Mouse (Mus musculus): ENCODE measurements around the gene Elovl5. TPM values are rescaled to one million over a fixed set of nuclear protein-coding genes. Genes with fewer than 3 reads are reported as not detected.

Elovl5 gene
- total RNA-seq, 4 experiments from 2014 or later, result 26.6 to 33.0 (median 29.9) TPM

- DNase-seq (ENCODE audit: low spot score), result no peak
These were observed 11.6 kb downstream of the Elovl5 start for GRCm38 (mm10) chr9:77928769-77929168.

GRCm38 (mm10) chr9:77929296-77929695, 12.1 kb downstream of the Elovl5 start:
- DNase-seq (ENCODE audit: low spot score), result no peak

GRCm38 (mm10) chr9:77930036-77930859, 13.1 kb downstream of the Elovl5 start:
- no peak for DNase-seq (ENCODE audit: low spot score)

GRCm38 (mm10) chr9:77930860-77931184, 13.7 kb downstream of the Elovl5 start:
- DNase-seq (ENCODE audit: low spot score), result no peak

GRCm38 (mm10) chr9:77931740-77932139, 14.6 kb downstream of the Elovl5 start:
- no peak for DNase-seq (ENCODE audit: low spot score)

GRCm38 (mm10) chr9:77935818-77936611, 18.9 kb downstream of the Elovl5 start:
- DNase-seq (ENCODE audit: low spot score), result no peak

GRCm38 (mm10) chr9:77937875-77938274, 20.7 kb downstream of the Elovl5 start:
- no peak for DNase-seq (ENCODE audit: low spot score)

GRCm38 (mm10) chr9:77938761-77939553, 21.8 kb downstream of the Elovl5 start:
- DNase-seq (ENCODE audit: low spot score), result peak; percentile 56

GRCm38 (mm10) chr9:77939554-77939920, 22.4 kb downstream of the Elovl5 start:
- DNase-seq (ENCODE audit: low spot score), result no peak

GRCm38 (mm10) chr9:77941058-77941457, 23.9 kb downstream of the Elovl5 start:
- no peak for DNase-seq (ENCODE audit: low spot score)

- DNase-seq (ENCODE audit: low spot score), result no peak
These were observed 24.7 kb downstream of the Elovl5 start for GRCm38 (mm10) chr9:77941836-77942235.

- DNase-seq (ENCODE audit: low spot score), result no peak
These were observed 25.2 kb downstream of the Elovl5 start for GRCm38 (mm10) chr9:77942411-77942810.

- DNase-seq (ENCODE audit: low spot score), result no peak
These were observed 26.2 kb downstream of the Elovl5 start for GRCm38 (mm10) chr9:77943316-77943715.

- no peak for DNase-seq (ENCODE audit: low spot score)
These were observed 27.0 kb downstream of the Elovl5 start for GRCm38 (mm10) chr9:77944195-77944594.

GRCm38 (mm10) chr9:77945792-77946666, 28.9 kb downstream of the Elovl5 start:
- DNase-seq (ENCODE audit: low spot score), result no peak

- no peak for DNase-seq (ENCODE audit: low spot score)
These were observed 31.1 kb downstream of the Elovl5 start for GRCm38 (mm10) chr9:77948214-77948613.

GRCm38 (mm10) chr9:77949753-77950268, 32.6 kb downstream of the Elovl5 start:
- no peak for DNase-seq (ENCODE audit: low spot score)

- no peak for DNase-seq (ENCODE audit: low spot score)
These were observed 33.8 kb downstream of the Elovl5 start for GRCm38 (mm10) chr9:77950841-77951475.

- DNase-seq (ENCODE audit: low spot score), result no peak
These were observed 34.8 kb downstream of the Elovl5 start for GRCm38 (mm10) chr9:77951971-77952370.

GRCm38 (mm10) chr9:77953053-77953452, 35.9 kb downstream of the Elovl5 start:
- DNase-seq (ENCODE audit: low spot score), result no peak
